Mouse (Mus musculus) erythroblast, embryonic 14.5 days (primary cell): ENCODE measurements around the gene Nfia.

Experiments used
- GATA1 ChIP-seq: IDR thresholded peaks from 2 replicates; pipeline ENCODE4 v1.6.1; 2012; ENCODE audit warnings: low read length, inconsistent platforms, mixed read lengths
- TAL1 ChIP-seq: IDR thresholded peaks from 3 replicates; pipeline ENCODE4 v1.6.1; 2012; ENCODE audit warnings: low read length, inconsistent platforms, mixed read lengths

GRCm38 (mm10) chr4:98109064-98109463, 336.5 kb downstream of the Nfia start:
- TF ChIP-seq TAL1, result no peak
- TF ChIP-seq GATA1, result no peak
